Mouse (Mus musculus): ENCODE results near the gene 1700028K03Rik.

1700028K03Rik gene

GRCm38 (mm10) chr5:107545927-107546326 lies 11.4 kb downstream of the 1700028K03Rik start:
- no peak for DNase-seq (ENCODE audit: low spot score)

GRCm38 (mm10) chr5:107547955-107548354 lies 13.4 kb downstream of the 1700028K03Rik start:
- DNase-seq (ENCODE audit: low spot score), result no peak

- no peak for DNase-seq (ENCODE audit: low spot score)
Measured at GRCm38 (mm10) chr5:107548444-107548843, 13.9 kb downstream of the 1700028K03Rik start.

GRCm38 (mm10) chr5:107554336-107554735 lies 19.8 kb downstream of the 1700028K03Rik start:
- DNase-seq (ENCODE audit: low spot score), result no peak

- no peak for DNase-seq (ENCODE audit: low spot score)
Measured at GRCm38 (mm10) chr5:107556969-107557368, 22.5 kb downstream of the 1700028K03Rik start.

- no peak for DNase-seq (ENCODE audit: low spot score)
Measured at GRCm38 (mm10) chr5:107569148-107569547, 34.6 kb downstream of the 1700028K03Rik start.

- DNase-seq (ENCODE audit: low spot score), result peak; percentile 90
Measured at GRCm38 (mm10) chr5:107597301-107598077, 63.0 kb downstream of the 1700028K03Rik start, which contains the start of the genes Rpap2 and Glmn. Gene Rpap2 (plus strand): TSS chr5:107597373. Gene Glmn (minus strand): TSS chr5:107597888.

- no peak for DNase-seq (ENCODE audit: low spot score)
Measured at GRCm38 (mm10) chr5:107598380-107598779, 63.9 kb downstream of the 1700028K03Rik start.
